Mouse (Mus musculus) forebrain, embryonic 16.5 days (tissue): ENCODE measurements around the gene Spop. TPM values are rescaled to one million over a fixed set of nuclear protein-coding genes. Genes with fewer than 3 reads are reported as not detected.

ENCODE experiments used
- ATAC-seq: fragments of 200-750 bp; cut with Nextera tagmentation; 2 replicates; pipeline ENCODE4 v1.8.0; 2017; ENCODE audit warnings: mild to moderate bottlenecking, moderate library complexity
- H3K27ac ChIP-seq: fragments of 300-500 bp; sonication (generic); 2 replicates; pipeline ENCODE4 v1.5.1; 2014; ENCODE audit warnings: low read length, control low read depth
- H3K27me3 ChIP-seq: fragments of 300-500 bp; sonication (generic); replicated peaks from 2 replicates; pipeline ENCODE4 v1.6.1; 2014; ENCODE audit warnings: low read length; ENCODE audit not compliant: control insufficient read depth, insufficient read depth
- H3K36me3 ChIP-seq: fragments of 300-500 bp; sonication (generic); 2 replicates; pipeline ENCODE4 v1.6.1; 2014; ENCODE audit not compliant: control insufficient read depth, insufficient read depth
- H3K4me1 ChIP-seq: fragments of 300-500 bp; sonication (generic); replicated peaks from 2 replicates; pipeline ENCODE4 v1.6.1; 2014; ENCODE audit warnings: low read length; ENCODE audit not compliant: control insufficient read depth, insufficient read depth
- H3K4me2 ChIP-seq: fragments of 300-500 bp; sonication (generic); 2 replicates; pipeline ENCODE4 v1.6.1; 2014; ENCODE audit warnings: mild to moderate bottlenecking, low read length, control low read depth
- H3K4me3 ChIP-seq: fragments of 300-500 bp; sonication (generic); replicated peaks from 2 replicates; pipeline ENCODE4 v1.5.1; 2014; ENCODE audit warnings: mild to moderate bottlenecking, low read length, control low read depth
- H3K9ac ChIP-seq: fragments of 300-500 bp; sonication (generic); replicated peaks from 2 replicates; pipeline ENCODE4 v1.6.1; 2014; ENCODE audit warnings: low read depth, low read length, control low read depth
- H3K9me3 ChIP-seq: fragments of 300-500 bp; sonication (generic); 2 replicates; pipeline ENCODE4 v1.6.1; 2016; ENCODE audit warnings: low read length; ENCODE audit not compliant: control insufficient read depth
- WGBS: fragments of 180-500 bp; shearing (Covaris S2); extraction: QIAGEN DNeasy Blood & Tissue Kit; methylation state at CpG from one replicate; pipeline ENCODE4 v1.1.7; 2014; 5-methylcytosine and 5-hydroxymethylcytosine counted together
- polyA plus RNA-seq: library from polyadenylated mRNA; unstranded; fragments of >200 nt; fragmentation: Nextera tagmentation; extraction: Ambion mirVana; gene quantifications from 2 replicates; pipeline ENCODE4 v1.2.1, GENCODE M21; 2015

Spop gene
- polyA plus RNA-seq, 1 experiment from 2014 or later, result 265 TPM

- 91% methylated on average over 2 of the region's 2 CpGs for WGBS
Measured at GRCm38 (mm10) chr11:95432194-95432593, 18.3 kb downstream of the Spop start.

GRCm38 (mm10) chr11:95445371-95445770 is 31.5 kb downstream of the Spop start:
- WGBS, result 6% methylated on average over 2 of the region's 2 CpGs
- Histone ChIP-seq H3K4me3 (no peak overlapping the region), H3K4me2 (no peak overlapping the region), H3K4me1 (no peaks in the 10 kb centered on the region), H3K27me3 (no peaks in the 10 kb centered on the region), H3K9ac (no peak overlapping the region), H3K27ac (no peak overlapping the region), H3K36me3 (no peaks in the 10 kb centered on the region), H3K9me3 (no peaks in the 10 kb centered on the region)
- ATAC-seq, result no peak

More at GRCm38 (mm10) chr11:95432194-95432593, 18.3 kb downstream of the Spop start:
- Histone ChIP-seq H3K27me3 (no peaks in the 10 kb centered on the region), H3K36me3 (no peaks in the 10 kb centered on the region), H3K27ac (no peak overlapping the region), H3K4me2 (no peak overlapping the region), H3K4me1 (no peaks in the 10 kb centered on the region), H3K9me3 (no peaks in the 10 kb centered on the region), H3K4me3 (no peak overlapping the region), H3K9ac (no peak overlapping the region)
- ATAC-seq, result no peak

GRCm38 (mm10) chr11:95446580-95447305 is 32.9 kb downstream of the Spop start:
- no peak overlapping the region for H3K27ac ChIP-seq
- WGBS, result 99% methylated on average over 6 of the region's 6 CpGs
- H3K27me3 ChIP-seq, result no peaks in the 10 kb centered on the region
- no peaks in the 10 kb centered on the region for H3K9me3 ChIP-seq
- ATAC-seq, result no peak
- no peaks in the 10 kb centered on the region for H3K4me1 ChIP-seq
- H3K36me3 ChIP-seq, result peaks cover 2% of the 10 kb centered on the region; the same call in 1 of the 2 replicates
- H3K4me2 ChIP-seq, result no peak overlapping the region
- no peak overlapping the region for H3K9ac ChIP-seq
- H3K4me3 ChIP-seq, result no peak overlapping the region

- H3K9me3 ChIP-seq, result no peaks in the 10 kb centered on the region
- H3K4me3 ChIP-seq, result no peak overlapping the region
- no peaks in the 10 kb centered on the region for H3K4me1 ChIP-seq
- H3K27ac ChIP-seq, result no peak overlapping the region; the same call in 1 of the 2 replicates
- no peak overlapping the region for H3K9ac ChIP-seq
- H3K4me2 ChIP-seq, result no peak overlapping the region
- 23% methylated on average over 3 of the region's 3 CpGs for WGBS
- H3K36me3 ChIP-seq, result peaks cover 2% of the 10 kb centered on the region; the same call in 1 of the 2 replicates
- ATAC-seq, result no peak
- H3K27me3 ChIP-seq, result no peaks in the 10 kb centered on the region
Measured at GRCm38 (mm10) chr11:95448346-95448745, 34.5 kb downstream of the Spop start.

- Histone ChIP-seq H3K27ac (no peak overlapping the region), H3K9ac (no peak overlapping the region), H3K36me3 (peaks cover 2% of the 10 kb centered on the region; the same call in 1 of the 2 replicates), H3K27me3 (no peaks in the 10 kb centered on the region), H3K4me2 (no peak overlapping the region), H3K4me3 (no peak overlapping the region), H3K4me1 (no peaks in the 10 kb centered on the region), H3K9me3 (no peaks in the 10 kb centered on the region)
- no peak for ATAC-seq
- WGBS, result 74% methylated on average over 8 of the region's 8 CpGs
Measured at GRCm38 (mm10) chr11:95455331-95455730, 41.5 kb downstream of the Spop start.

- H3K9me3 ChIP-seq, result no peaks in the 10 kb centered on the region
- H3K27ac ChIP-seq, result no peak overlapping the region
- 92% methylated on average over 2 of the region's 2 CpGs for WGBS
- ATAC-seq, result no peak
- no peak overlapping the region for H3K4me3 ChIP-seq
- H3K36me3 ChIP-seq, result no peaks in the 10 kb centered on the region
- H3K4me1 ChIP-seq, result no peaks in the 10 kb centered on the region
- no peak overlapping the region for H3K9ac ChIP-seq
- no peaks in the 10 kb centered on the region for H3K27me3 ChIP-seq
- no peak overlapping the region for H3K4me2 ChIP-seq
Measured at GRCm38 (mm10) chr11:95460872-95461271, 47.0 kb downstream of the Spop start.

- H3K36me3 ChIP-seq, result no peaks in the 10 kb centered on the region
- no peaks in the 10 kb centered on the region for H3K4me1 ChIP-seq
- 87% methylated on average over 3 of the region's 3 CpGs for WGBS
- no peaks in the 10 kb centered on the region for H3K9me3 ChIP-seq
- H3K4me3 ChIP-seq, result no peak overlapping the region
- no peaks in the 10 kb centered on the region for H3K27me3 ChIP-seq
- H3K9ac ChIP-seq, result no peak overlapping the region
- no peak overlapping the region for H3K27ac ChIP-seq
- ATAC-seq, result no peak
- no peak overlapping the region for H3K4me2 ChIP-seq
Measured at GRCm38 (mm10) chr11:95462168-95462567, 48.3 kb downstream of the Spop start.

GRCm38 (mm10) chr11:95467731-95468130 is 53.9 kb downstream of the Spop start:
- H3K4me2 ChIP-seq, result no peak overlapping the region
- no peak for ATAC-seq
- WGBS, result 88% methylated on average over 1 of the region's 1 CpGs

GRCm38 (mm10) chr11:95472942-95473341 is 59.1 kb downstream of the Spop start:
- H3K4me2 ChIP-seq, result no peak overlapping the region
- no peak for ATAC-seq
- peaks cover 8% of the 10 kb centered on the region for H3K36me3 ChIP-seq

More at GRCm38 (mm10) chr11:95467731-95468130, 53.9 kb downstream of the Spop start:
- no peaks in the 10 kb centered on the region for H3K27me3 ChIP-seq
- H3K9ac ChIP-seq, result no peak overlapping the region
- H3K4me3 ChIP-seq, result no peak overlapping the region
- H3K36me3 ChIP-seq, result peaks cover 5% of the 10 kb centered on the region
- H3K9me3 ChIP-seq, result no peaks in the 10 kb centered on the region
- H3K4me1 ChIP-seq, result no peaks in the 10 kb centered on the region
- H3K27ac ChIP-seq, result no peak overlapping the region

More at GRCm38 (mm10) chr11:95472942-95473341, 59.1 kb downstream of the Spop start:
- H3K9ac ChIP-seq, result no peak overlapping the region
- no peak overlapping the region for H3K4me3 ChIP-seq
- WGBS, result 77% methylated on average over 2 of the region's 2 CpGs
- no peaks in the 10 kb centered on the region for H3K27me3 ChIP-seq
- no peaks in the 10 kb centered on the region for H3K4me1 ChIP-seq
- no peaks in the 10 kb centered on the region for H3K9me3 ChIP-seq
- H3K27ac ChIP-seq, result no peak overlapping the region
